Mouse (Mus musculus) forebrain, embryonic 13.5 days (tissue): Measurements from ENCODE around the gene Tmem102. TPM values are rescaled to one million over a fixed set of nuclear protein-coding genes. Genes with fewer than 3 reads are reported as not detected.

Experiments
- ATAC-seq: fragments of 200-750 bp; cut with Nextera tagmentation; 2 replicates; pipeline ENCODE4 v1.8.0; 2017
- H3K27ac ChIP-seq: fragments of 300-500 bp; sonication (generic); 2 replicates; pipeline ENCODE4 v1.5.1; 2015; ENCODE audit warnings: inconsistent platforms, mild to moderate bottlenecking, moderate library complexity
- H3K27me3 ChIP-seq: fragments of 300-500 bp; sonication (generic); 2 replicates; pipeline ENCODE4 v1.6.1; 2015; ENCODE audit warnings: mild to moderate bottlenecking, inconsistent platforms
- H3K36me3 ChIP-seq: fragments of 300-500 bp; sonication (generic); 2 replicates; pipeline ENCODE4 v1.6.1; 2015; ENCODE audit warnings: mild to moderate bottlenecking, inconsistent platforms; ENCODE audit not compliant: poor library complexity, severe bottlenecking
- H3K4me1 ChIP-seq: fragments of 300-500 bp; sonication (generic); 2 replicates; pipeline ENCODE4 v1.6.1; 2015; ENCODE audit warnings: inconsistent platforms
- H3K4me2 ChIP-seq: fragments of 300-500 bp; sonication (generic); 2 replicates; pipeline ENCODE4 v1.6.1; 2015; ENCODE audit warnings: inconsistent platforms, mild to moderate bottlenecking, moderate library complexity
- H3K4me3 ChIP-seq: fragments of 300-500 bp; sonication (generic); 2 replicates; pipeline ENCODE4 v1.5.1; 2015; ENCODE audit warnings: mild to moderate bottlenecking, inconsistent platforms
- H3K9ac ChIP-seq: fragments of 300-500 bp; sonication (generic); 2 replicates; pipeline ENCODE4 v1.6.1; 2015; ENCODE audit warnings: mild to moderate bottlenecking, inconsistent platforms
- H3K9me3 ChIP-seq: fragments of 300-500 bp; sonication (generic); replicated peaks from 2 replicates; pipeline ENCODE4 v1.6.1; 2016; ENCODE audit warnings: inconsistent platforms
- WGBS: fragments of 180-500 bp; shearing (Covaris S2); methylation state at CpG from one replicate; pipeline ENCODE4 v1.1.7; 2015; 5-methylcytosine and 5-hydroxymethylcytosine counted together
- polyA plus RNA-seq: library from polyadenylated mRNA; unstranded; fragments of >200 nt; fragmentation: Nextera tagmentation; extraction: Ambion mirVana; gene quantifications from 2 replicates; pipeline ENCODE4 v1.2.1, GENCODE M21; 2015

The Tmem102 gene
- polyA plus RNA-seq, 1 experiment from 2014 or later = 0.39 TPM

GRCm38 (mm10) chr11:69818365-69818764 lies 12.9 kb upstream of the Tmem102 start, which contains the start of gene Spem2:
Gene Spem2, minus strand, starts transcription at chr11:69818465.
- Histone ChIP-seq H3K9ac (no peak within 1 kb of the TSS), H3K36me3 (no peaks in the 10 kb centered on the region), H3K27ac (no peak within 1 kb of the TSS), H3K4me3 (no peak within 1 kb of the TSS), H3K27me3 (no peaks in the 10 kb centered on the region), H3K9me3 (peaks cover 12% of the 10 kb centered on the region), H3K4me2 (no peak within 1 kb of the TSS), H3K4me1 (no peaks in the 10 kb centered on the region)
- WGBS = 77% methylated on average over 2 of the region's 2 CpGs
- ATAC-seq = no peak

DNA sequence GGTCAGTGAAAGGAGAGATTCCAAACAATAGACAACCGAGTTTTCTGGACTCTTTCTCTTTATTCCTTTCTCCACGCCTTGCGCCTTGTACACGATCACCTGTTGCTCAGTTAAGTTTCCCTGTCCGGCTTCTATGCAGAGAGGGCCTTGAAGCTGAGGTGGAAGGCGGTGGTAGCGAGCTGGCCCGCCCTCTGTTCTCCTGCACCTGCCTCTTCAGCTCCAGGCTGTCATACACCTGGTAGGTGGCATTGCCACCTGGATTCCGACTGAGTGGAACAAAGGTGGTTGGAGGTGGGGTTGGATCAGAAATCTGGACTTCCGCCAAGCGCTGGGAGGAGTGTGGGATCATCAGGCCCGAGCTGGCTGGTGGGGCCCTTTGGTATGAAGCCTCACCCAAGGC lies 11.1 kb upstream of the Tmem102 start:
- Histone ChIP-seq H3K4me3 (no peak overlapping the region), H3K36me3 (no peaks in the 10 kb centered on the region), H3K27me3 (no peaks in the 10 kb centered on the region), H3K9ac (no peak overlapping the region), H3K4me1 (no peaks in the 10 kb centered on the region), H3K4me2 (no peak overlapping the region), H3K9me3 (peaks cover 12% of the 10 kb centered on the region), H3K27ac (no peak overlapping the region)
- WGBS = 89% methylated on average over 12 of the region's 12 CpGs
- ATAC-seq = no peak

GRCm38 (mm10) chr11:69815155-69815554 lies 9.7 kb upstream of the Tmem102 start, which contains the start of gene Gm39566:
Gene Gm39566, minus strand, starts transcription at chr11:69815298.
- H3K27ac ChIP-seq = no peak within 1 kb of the TSS
- no peaks in the 10 kb centered on the region for H3K4me1 ChIP-seq
- peaks cover 12% of the 10 kb centered on the region for H3K9me3 ChIP-seq
- H3K9ac ChIP-seq = no peak within 1 kb of the TSS
- ATAC-seq = no peak
- H3K4me2 ChIP-seq = no peak within 1 kb of the TSS
- 63% methylated on average over 10 of the region's 10 CpGs for WGBS
- H3K36me3 ChIP-seq = no peaks in the 10 kb centered on the region
- H3K27me3 ChIP-seq = 0 out of 2 replicates have a peak, but pooled peaks cover 3% of the 10 kb centered on the region
- H3K4me3 ChIP-seq = no peak within 1 kb of the TSS

GRCm38 (mm10) chr11:69810280-69810679 lies 4.9 kb upstream of the Tmem102 start:
- ATAC-seq = no peak
- no peak overlapping the region for H3K4me2 ChIP-seq
- no peaks in the 10 kb centered on the region for H3K36me3 ChIP-seq
- H3K9me3 ChIP-seq = 0 out of 2 replicates have a peak, but pooled peaks cover 5% of the 10 kb centered on the region
- H3K4me3 ChIP-seq = no peak overlapping the region
- peaks cover 21% of the 10 kb centered on the region for H3K27me3 ChIP-seq
- no peaks in the 10 kb centered on the region for H3K4me1 ChIP-seq
- H3K9ac ChIP-seq = no peak overlapping the region
- H3K27ac ChIP-seq = no peak overlapping the region

- 87% methylated on average over 2 of the region's 2 CpGs for WGBS
- ATAC-seq = no peak
- 0 out of 2 replicates have a peak, but pooled peaks cover 5% of the 10 kb centered on the region for H3K9me3 ChIP-seq
- H3K27ac ChIP-seq = no peak overlapping the region
- H3K4me3 ChIP-seq = no peak overlapping the region
- peaks cover 25% of the 10 kb centered on the region for H3K4me1 ChIP-seq
- no peak overlapping the region for H3K9ac ChIP-seq
- H3K4me2 ChIP-seq = no peak overlapping the region
- peaks cover 41% of the 10 kb centered on the region for H3K27me3 ChIP-seq
- H3K36me3 ChIP-seq = no peaks in the 10 kb centered on the region
Measured at GRCm38 (mm10) chr11:69807641-69808040, 2.2 kb upstream of the Tmem102 start.

- no peaks in the 10 kb centered on the region for H3K36me3 ChIP-seq
- H3K9me3 ChIP-seq = 0 out of 2 replicates have a peak, but pooled peaks cover 5% of the 10 kb centered on the region
- no peak overlapping the region for H3K9ac ChIP-seq
- no peak overlapping the region for H3K27ac ChIP-seq
- no peak overlapping the region for H3K4me3 ChIP-seq
- no peak overlapping the region for H3K4me2 ChIP-seq
- H3K27me3 ChIP-seq = peaks cover 53% of the 10 kb centered on the region
- peaks cover 37% of the 10 kb centered on the region for H3K4me1 ChIP-seq
- WGBS = 89% methylated on average over 4 of the region's 4 CpGs
- ATAC-seq = no peak
Measured at GRCm38 (mm10) chr11:69806378-69806777, 954 bp upstream of the Tmem102 start.

DNA sequence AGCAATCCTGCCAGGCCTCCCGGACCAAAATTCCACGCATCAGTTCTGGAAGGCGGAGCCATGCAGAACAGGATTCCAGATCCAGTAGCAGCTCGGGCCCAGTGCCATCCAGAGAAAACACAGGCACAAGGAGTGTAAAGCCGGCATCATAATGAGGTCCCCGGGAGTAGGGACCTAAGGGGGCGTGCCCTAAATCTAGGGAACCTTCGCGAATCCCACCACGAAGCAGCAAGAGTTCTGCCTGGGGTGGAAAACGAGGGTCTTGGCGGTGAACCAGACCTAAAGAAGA lies 828 bp downstream of the Tmem102 start:
- no peak for ATAC-seq
- Histone ChIP-seq H3K4me2 (peak overlapping the region; percentile 97), H3K9me3 (0 out of 2 replicates have a peak, but pooled peaks cover 5% of the 10 kb centered on the region), H3K4me1 (peaks cover 51% of the 10 kb centered on the region), H3K27ac (no peak overlapping the region), H3K27me3 (peaks cover 50% of the 10 kb centered on the region), H3K9ac (no peak overlapping the region), H3K36me3 (no peaks in the 10 kb centered on the region), H3K4me3 (peak overlapping the region; percentile 54)
- WGBS = 8% methylated on average over 12 of the region's 12 CpGs

DNA sequence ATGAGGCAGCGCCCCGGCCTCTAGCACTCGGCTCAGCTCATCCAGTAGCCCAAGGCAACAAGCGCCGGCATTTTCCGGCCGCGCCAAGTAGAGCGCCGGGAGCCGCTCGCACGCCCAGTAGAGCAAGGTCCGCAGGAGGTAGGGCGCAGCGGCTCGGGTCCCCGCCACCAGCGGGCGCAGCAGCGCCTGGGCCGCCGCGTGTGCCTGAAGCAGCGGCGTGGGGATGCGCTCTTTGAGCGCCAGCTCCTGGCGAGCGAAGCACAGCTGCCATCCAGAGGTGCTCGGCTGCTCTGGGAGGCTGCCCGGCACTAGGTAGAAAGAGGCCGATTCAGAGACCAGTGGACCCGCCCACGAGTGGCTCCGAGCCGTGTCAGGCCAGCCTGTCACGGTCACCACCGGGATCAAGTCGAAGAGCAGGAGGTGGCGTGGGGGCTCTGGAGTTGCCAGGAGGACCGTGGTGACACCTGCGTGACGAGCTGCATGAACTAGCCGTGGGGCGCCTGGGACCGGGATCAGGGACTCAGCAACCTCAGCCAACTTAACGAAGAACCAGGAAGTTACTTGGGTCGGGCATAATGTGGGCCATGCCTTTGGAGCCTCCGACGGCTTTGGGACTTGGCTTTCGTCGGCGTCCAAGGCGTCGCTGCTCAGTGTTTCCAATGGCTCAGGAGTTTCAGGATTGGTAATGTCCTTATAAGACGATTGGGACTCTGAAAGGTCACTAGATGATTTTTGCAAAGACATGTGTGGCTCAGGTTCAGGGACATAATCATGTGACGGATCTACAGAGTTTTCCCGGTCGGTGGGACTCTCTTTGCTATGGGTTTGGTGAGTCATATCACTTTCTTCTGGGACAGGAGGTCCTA lies 1.4 kb downstream of the Tmem102 start:
- ATAC-seq = peak; percentile 22; the same call in 1 of the 2 replicates
- H3K36me3 ChIP-seq = no peaks in the 10 kb centered on the region
- H3K27me3 ChIP-seq = peaks cover 50% of the 10 kb centered on the region
- H3K27ac ChIP-seq = no peak overlapping the region
- H3K9ac ChIP-seq = peak overlapping the region; percentile 76
- H3K4me3 ChIP-seq = peak overlapping the region; percentile 54
- H3K4me2 ChIP-seq = peak overlapping the region; percentile 97
- WGBS = under 1% methylated on average over 60 of the region's 60 CpGs
- H3K4me1 ChIP-seq = peaks cover 57% of the 10 kb centered on the region
- 0 out of 2 replicates have a peak, but pooled peaks cover 5% of the 10 kb centered on the region for H3K9me3 ChIP-seq

DNA sequence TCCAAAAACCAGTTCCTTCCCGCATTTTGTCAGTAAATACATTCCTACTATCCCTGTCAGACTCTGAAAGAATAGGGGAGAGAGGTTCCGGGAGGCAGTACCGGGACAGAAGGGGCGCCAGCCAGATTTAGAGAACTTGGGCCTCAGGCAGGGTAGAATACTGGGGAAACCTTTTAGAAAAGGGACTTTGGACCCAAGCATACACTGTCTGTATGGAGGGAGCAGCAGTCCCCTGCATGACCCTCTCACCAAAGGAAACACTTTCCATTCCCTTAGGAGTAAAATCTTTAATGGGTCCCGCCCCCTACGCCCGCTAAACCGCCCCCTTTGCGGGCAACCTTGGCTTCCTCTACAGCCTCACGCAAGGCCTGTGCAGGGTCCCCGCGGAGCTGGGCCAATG lies 2.1 kb downstream of the Tmem102 start:
- Histone ChIP-seq H3K27me3 (peaks cover 50% of the 10 kb centered on the region), H3K9ac (peak overlapping the region; percentile 76), H3K4me2 (peak overlapping the region; percentile 97), H3K4me3 (peak overlapping the region; percentile 54), H3K9me3 (0 out of 2 replicates have a peak, but pooled peaks cover 5% of the 10 kb centered on the region), H3K27ac (no peak overlapping the region), H3K4me1 (peaks cover 64% of the 10 kb centered on the region), H3K36me3 (no peaks in the 10 kb centered on the region)
- peak; percentile 4; the same call in 1 of the 2 replicates for ATAC-seq
- 1% methylated on average over 12 of the region's 12 CpGs for WGBS

DNA sequence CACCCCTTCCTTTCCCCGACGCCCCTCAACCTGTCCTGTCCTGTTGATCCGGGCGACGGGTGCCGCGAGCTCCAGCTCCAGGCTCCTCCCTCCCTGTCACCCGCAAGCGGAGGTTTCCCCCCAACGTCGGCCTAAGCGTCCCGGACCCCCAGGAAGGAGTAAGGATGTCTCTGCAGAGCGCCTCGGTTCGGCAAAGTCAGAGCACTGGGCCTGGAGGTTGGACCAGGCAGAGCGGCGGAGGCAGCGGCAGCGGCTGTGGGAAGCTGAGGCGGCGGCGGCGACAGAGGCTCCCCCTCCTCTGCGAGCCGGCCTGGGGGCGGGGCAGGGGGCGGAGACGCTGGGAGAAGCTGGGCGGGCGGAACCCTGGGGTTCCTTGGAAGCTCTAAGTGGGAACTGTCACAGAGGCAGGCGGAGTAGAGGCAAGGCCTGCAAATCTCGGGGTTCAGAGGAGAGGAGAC lies 2.7 kb downstream of the Tmem102 start:
- under 1% methylated on average over 33 of the region's 33 CpGs for WGBS
- ATAC-seq = peak; percentile 57
- peak overlapping the region; percentile 76 for H3K9ac ChIP-seq
- H3K4me1 ChIP-seq = peaks cover 64% of the 10 kb centered on the region
- 0 out of 2 replicates have a peak, but pooled peaks cover 5% of the 10 kb centered on the region for H3K9me3 ChIP-seq
- H3K27me3 ChIP-seq = peaks cover 51% of the 10 kb centered on the region
- H3K36me3 ChIP-seq = no peaks in the 10 kb centered on the region
- H3K27ac ChIP-seq = peak overlapping the region; percentile 8
- H3K4me3 ChIP-seq = peak overlapping the region; percentile 54
- peak overlapping the region; percentile 97 for H3K4me2 ChIP-seq

DNA sequence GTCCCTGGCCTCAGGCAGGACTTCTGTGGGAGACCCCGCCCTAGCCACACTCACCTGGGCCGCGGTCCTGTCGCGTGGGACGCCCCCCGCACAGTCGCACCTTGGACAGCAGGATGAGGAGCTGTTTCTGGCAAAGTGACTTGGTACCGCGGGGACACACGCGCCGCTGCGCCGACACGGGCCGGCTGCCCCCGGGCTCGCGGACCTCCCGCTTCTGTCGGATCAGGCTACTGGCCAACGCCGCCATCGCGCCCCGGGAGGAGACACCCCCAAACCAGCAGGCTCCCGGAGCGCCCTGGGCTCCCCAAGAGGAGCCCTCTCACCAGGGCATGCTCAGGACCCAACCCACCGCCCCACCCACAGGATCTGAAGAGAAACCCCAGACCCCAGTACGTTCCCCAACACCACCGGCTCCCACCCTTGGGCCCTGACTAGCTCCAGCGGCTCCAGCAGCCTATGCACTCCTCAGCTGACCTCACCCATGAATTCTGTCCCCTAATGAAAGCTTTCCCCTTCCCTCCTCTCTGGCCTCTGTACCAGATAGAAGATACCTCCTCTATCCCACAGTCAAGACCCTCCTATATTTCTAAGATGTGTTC lies 3.9 kb downstream of the Tmem102 start, which contains the start of gene Fgf11:
Gene Fgf11 (minus strand): TSS at position 479 of the 599 bp plus-strand sequence.
- Histone ChIP-seq H3K4me2 (peak within 1 kb of the TSS; percentile 97), H3K4me1 (peaks cover 64% of the 10 kb centered on the region), H3K27me3 (peaks cover 56% of the 10 kb centered on the region), H3K27ac (peak within 1 kb of the TSS; percentile 91), H3K9me3 (0 out of 2 replicates have a peak, but pooled peaks cover 2% of the 10 kb centered on the region), H3K36me3 (no peaks in the 10 kb centered on the region), H3K9ac (peak within 1 kb of the TSS; percentile 76), H3K4me3 (peak within 1 kb of the TSS; percentile 54)
- no peak for ATAC-seq
- 2% methylated on average over 32 of the region's 33 CpGs for WGBS
